Comparison of ENCODE assay signal across 25 mouse cellular contexts in genomic region chr13:92931696-92932095, GRCm38 (mm10).
DNase-seq lines count a peak whose midpoint lies in the region; ATAC-seq and TF ChIP-seq lines count a peak whose summit lies in the region.
"Had no signal": no experiment of that assay in that cellular context is flagged by ENCODE, and none has a peak within 500 bp of the region (broad histone marks: within the 10 kb centered on the region; RNA-seq: fewer than 3 reads in every experiment).

No protein-coding gene starts in this region.

- DNase-seq in forebrain, postnatal 0 days, result no peak
- DNase-seq in forebrain, embryonic 10.5 days (ENCODE audit: extremely low spot score, low spot score), result no peak
- peak; percentile 45 for DNase-seq in brain, embryonic 14.5 days (ENCODE audit: low read depth)
- peak; percentile 71 for DNase-seq in embryonic facial prominence, embryonic 11.5 days (ENCODE audit: low spot score)
- peak; percentile 47 for DNase-seq in limb, embryonic 11.5 days (ENCODE audit: low spot score)
- no peak for DNase-seq in cerebellum, adult 2 months
- no peak for DNase-seq in lung, postnatal 14 days
- DNase-seq: adrenal gland, postnatal 25 days; cerebellum, adult 11 months; cerebellum, postnatal 10 days; gastrocnemius, postnatal 36 days; heart, postnatal 10 days; kidney, adult 8-10 months; kidney, postnatal 14 days; layer of hippocampus, postnatal 36 days; liver, embryonic 13.5 days; lung, adult 2 months; retina, postnatal 1 day; thymus, postnatal 25 days had no signal

- H3K4me1 ChIP-seq in forebrain, postnatal 0 days (ENCODE audit: insufficient read depth), result no peaks in the 10 kb centered on the region
- no peaks in the 10 kb centered on the region for H3K4me1 ChIP-seq in forebrain, embryonic 10.5 days
- H3K4me1 ChIP-seq in embryonic facial prominence, embryonic 11.5 days (ENCODE audit: control insufficient read depth, insufficient read depth, low read length), result no peaks in the 10 kb centered on the region
- H3K4me1 ChIP-seq in limb, embryonic 11.5 days (ENCODE audit: control insufficient read depth, insufficient read depth, low read length), result 0 out of 2 replicates have a peak, but pooled peaks cover 2% of the 10 kb centered on the region
- no peaks in the 10 kb centered on the region for H3K4me1 ChIP-seq in cerebellum, adult 2 months (ENCODE audit: control insufficient read depth, insufficient read depth, low read length)
- H3K4me1 ChIP-seq: forebrain, embryonic 15.5 days; hindbrain, embryonic 10.5 days; liver, embryonic 13.5 days; midbrain, embryonic 15.5 days; neural tube, embryonic 12.5 days had no signal

- no peak overlapping the region for H3K9ac ChIP-seq in forebrain, postnatal 0 days
- H3K9ac ChIP-seq in embryonic facial prominence, embryonic 11.5 days (replicated peaks; ENCODE audit: low read length), result no peak overlapping the region
- H3K9ac ChIP-seq in limb, embryonic 11.5 days (ENCODE audit: low read length), result no peak overlapping the region
- H3K9ac ChIP-seq: forebrain, embryonic 15.5 days; limb, embryonic 13.5 days; liver, embryonic 13.5 days; midbrain, embryonic 15.5 days; neural tube, embryonic 12.5 days had no signal

- H3K4me3 ChIP-seq in forebrain, postnatal 0 days (ENCODE audit: low read depth, low read length), result no peak overlapping the region
- no peak overlapping the region for H3K4me3 ChIP-seq in forebrain, embryonic 10.5 days
- H3K4me3 ChIP-seq in embryonic facial prominence, embryonic 11.5 days (ENCODE audit: low read depth, low read length), result no peak overlapping the region
- no peak overlapping the region for H3K4me3 ChIP-seq in limb, embryonic 11.5 days (ENCODE audit: low read depth, low read length)
- no peak overlapping the region for H3K4me3 ChIP-seq in cerebellum, adult 2 months (replicated peaks; ENCODE audit: insufficient read depth, low read depth, low read length)
- H3K4me3 ChIP-seq: forebrain, embryonic 15.5 days; hindbrain, embryonic 10.5 days; limb, embryonic 13.5 days; liver, embryonic 13.5 days; midbrain, embryonic 15.5 days; neural tube, embryonic 12.5 days had no signal

- TF ChIP-seq CTCF in forebrain, postnatal 0 days (IDR thresholded peaks at IDR 0.05; ENCODE audit: low read depth), result no peak
- no peak for TF ChIP-seq CTCF in brain, embryonic 14.5 days (IDR thresholded peaks at IDR 0.05; ENCODE audit: borderline replicate concordance, extremely low read depth, insufficient read depth, insufficient read length)
- no peak for TF ChIP-seq CTCF in cerebellum, adult 2 months (IDR thresholded peaks at IDR 0.05; ENCODE audit: borderline replicate concordance, insufficient read depth, low read depth, low read length)

- H3K27ac ChIP-seq in forebrain, postnatal 0 days (ENCODE audit: low read depth, low read length), result no peak overlapping the region
- no peak overlapping the region for H3K27ac ChIP-seq in forebrain, embryonic 10.5 days
- H3K27ac ChIP-seq in embryonic facial prominence, embryonic 11.5 days (replicated peaks; ENCODE audit: low read depth, low read length), result no peak overlapping the region
- H3K27ac ChIP-seq in limb, embryonic 11.5 days (replicated peaks; ENCODE audit: low read depth, low read length), result no peak overlapping the region
- H3K27ac ChIP-seq in cerebellum, adult 2 months (ENCODE audit: insufficient read depth, low read length), result no peak overlapping the region
- H3K27ac ChIP-seq: forebrain, embryonic 15.5 days; hindbrain, embryonic 10.5 days; limb, embryonic 13.5 days; liver, embryonic 13.5 days; midbrain, embryonic 15.5 days; neural tube, embryonic 12.5 days had no signal

- H3K4me2 ChIP-seq in forebrain, postnatal 0 days (ENCODE audit: low read depth), result no peak overlapping the region
- H3K4me2 ChIP-seq in embryonic facial prominence, embryonic 11.5 days (ENCODE audit: low read depth, low read length), result no peak overlapping the region
- no peak overlapping the region for H3K4me2 ChIP-seq in limb, embryonic 11.5 days (ENCODE audit: low read depth, severe bottlenecking)
- H3K4me2 ChIP-seq: forebrain, embryonic 15.5 days; heart, embryonic 11.5 days; limb, embryonic 13.5 days; liver, embryonic 13.5 days; midbrain, embryonic 15.5 days; neural tube, embryonic 12.5 days had no signal

- no peaks in the 10 kb centered on the region for H3K27me3 ChIP-seq in forebrain, postnatal 0 days (ENCODE audit: insufficient read depth, low read length)
- H3K27me3 ChIP-seq in forebrain, embryonic 10.5 days (ENCODE audit: poor library complexity, severe bottlenecking), result no peaks in the 10 kb centered on the region
- H3K27me3 ChIP-seq in embryonic facial prominence, embryonic 11.5 days (ENCODE audit: control insufficient read depth, insufficient read depth, low read length), result no peaks in the 10 kb centered on the region
- H3K27me3 ChIP-seq in limb, embryonic 11.5 days (ENCODE audit: control insufficient read depth, insufficient read depth, low read length), result no peaks in the 10 kb centered on the region
- H3K27me3 ChIP-seq in cerebellum, adult 2 months (ENCODE audit: control insufficient read depth, insufficient read depth, low read length), result no peaks in the 10 kb centered on the region
- H3K27me3 ChIP-seq: forebrain, embryonic 15.5 days; limb, embryonic 13.5 days; liver, embryonic 13.5 days; midbrain, embryonic 15.5 days; neural tube, embryonic 12.5 days had no signal

- H3K9me3 ChIP-seq in forebrain, postnatal 0 days (ENCODE audit: low read length), result no peaks in the 10 kb centered on the region
- H3K9me3 ChIP-seq in forebrain, embryonic 10.5 days, result no peaks in the 10 kb centered on the region
- H3K9me3 ChIP-seq in embryonic facial prominence, embryonic 11.5 days (replicated peaks; ENCODE audit: control insufficient read depth, low read length), result no peaks in the 10 kb centered on the region
- H3K9me3 ChIP-seq in limb, embryonic 11.5 days (ENCODE audit: control insufficient read depth, low read length), result no peaks in the 10 kb centered on the region; the same call in 1 of the 2 replicates
- H3K9me3 ChIP-seq: forebrain, embryonic 15.5 days; hindbrain, embryonic 10.5 days; limb, embryonic 13.5 days; liver, embryonic 13.5 days; midbrain, embryonic 15.5 days; neural tube, embryonic 12.5 days had no signal

- H3K36me3 ChIP-seq in forebrain, postnatal 0 days (ENCODE audit: insufficient read depth), result no peaks in the 10 kb centered on the region
- no peaks in the 10 kb centered on the region for H3K36me3 ChIP-seq in forebrain, embryonic 10.5 days (replicated peaks)
- H3K36me3 ChIP-seq in embryonic facial prominence, embryonic 11.5 days (replicated peaks; ENCODE audit: control insufficient read depth, insufficient read depth, low read depth, low read length), result no peaks in the 10 kb centered on the region
- no peaks in the 10 kb centered on the region for H3K36me3 ChIP-seq in limb, embryonic 11.5 days (ENCODE audit: control insufficient read depth, insufficient read depth, low read length)
- H3K36me3 ChIP-seq: forebrain, embryonic 15.5 days; hindbrain, embryonic 10.5 days; limb, embryonic 13.5 days; liver, embryonic 13.5 days; midbrain, embryonic 15.5 days; neural tube, embryonic 12.5 days had no signal

- peak; percentile 64; the same call in 1 of the 2 replicates for ATAC-seq in forebrain, postnatal 0 days
- no peak for ATAC-seq in embryonic facial prominence, embryonic 11.5 days (replicated peaks; ENCODE audit: insufficient number of reproducible peaks, low FRiP score, low TSS enrichment, low read depth)
- no peak for ATAC-seq in limb, embryonic 11.5 days (ENCODE audit: insufficient number of reproducible peaks, low FRiP score, low TSS enrichment, low read depth)
- ATAC-seq: forebrain, embryonic 15.5 days; midbrain, embryonic 15.5 days had no signal

- no peak for TF ChIP-seq POLR2A in brain, embryonic 14.5 days (IDR thresholded peaks at IDR 0.05; ENCODE audit: borderline replicate concordance, extremely low read depth, insufficient read depth, insufficient read length, poor library complexity, severe bottlenecking)
- TF ChIP-seq POLR2A in cerebellum, adult 2 months (IDR thresholded peaks at IDR 0.05; ENCODE audit: borderline replicate concordance, insufficient read depth, low read length), result no peak

- WGBS in forebrain, postnatal 0 days, result 53% methylated on average over 2 of the region's 2 CpGs
- WGBS in forebrain, embryonic 10.5 days, result 79% methylated on average over 2 of the region's 2 CpGs
- WGBS in embryonic facial prominence, embryonic 11.5 days, result 38% methylated on average over 2 of the region's 2 CpGs
- 22% methylated on average over 2 of the region's 2 CpGs for WGBS in limb, embryonic 11.5 days
- 67% methylated on average over 2 of the region's 2 CpGs for WGBS in cerebellum, adult 2 months

Comparison
In these comparisons a context has a peak if more than half of its experiments do, and no peak if none do; other contexts are left out.
1. DNase-seq: peak in brain, embryonic 14.5 days (single experiment), embryonic facial prominence, embryonic 11.5 days (single experiment) and limb, embryonic 11.5 days (single experiment); none in forebrain, postnatal 0 days (single experiment), forebrain, embryonic 10.5 days (single experiment), cerebellum, adult 2 months (0 of 2) and lung, postnatal 14 days (single experiment).